Mouse (Mus musculus): ENCODE results near the gene Degs2. TPM values are rescaled to one million over a fixed set of nuclear protein-coding genes. Genes with fewer than 3 reads are reported as not detected.
"Not testable (repeated sequence)": the region's sequence is repeated elsewhere in the genome, so short reads cannot be mapped to it uniquely, and the experiment has no call there.

Degs2 gene
- polyA plus RNA-seq (2012; ENCODE audit: insufficient read depth, insufficient read length, missing spikeins): not detected in 2 replicates

DNA sequence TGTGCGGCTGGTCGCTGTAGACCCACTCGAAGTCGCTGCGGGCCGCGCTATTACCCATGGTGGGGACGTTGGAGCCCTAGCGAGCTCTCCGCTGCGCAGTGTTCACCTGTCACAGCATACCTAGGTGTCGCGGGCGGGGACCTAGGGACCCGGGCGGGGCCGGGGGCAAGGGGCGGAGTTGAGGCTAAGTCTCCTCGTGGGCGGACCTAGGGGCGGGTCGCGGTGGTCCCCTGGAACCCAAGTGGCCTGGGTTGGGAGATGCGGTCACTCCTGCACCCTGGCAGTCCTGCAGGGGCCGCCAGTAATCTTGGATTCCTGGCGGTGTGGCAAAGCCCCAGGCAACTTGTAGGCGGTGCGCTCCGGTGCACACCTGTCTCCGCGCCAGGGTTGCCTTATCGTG lies at the start of gene Degs2:
Degs2 (minus strand) TSS at position 131 of the 400 bp plus-strand sequence.
- Histone ChIP-seq H3K4me3 (ENCODE audit: insufficient read depth, low read depth, low read length) (0 out of 2 replicates have a peak within 1 kb of the TSS, but pooled peaks have one; percentile 24), H3K27ac (replicated peaks; ENCODE audit: low read depth, low read length) (no peak within 1 kb of the TSS), H3K4me1 (ENCODE audit: control insufficient read depth, insufficient read depth, insufficient read length, low read length) (peaks cover 3% of the 10 kb centered on the region; the same call in 1 of the 2 replicates)

DNA sequence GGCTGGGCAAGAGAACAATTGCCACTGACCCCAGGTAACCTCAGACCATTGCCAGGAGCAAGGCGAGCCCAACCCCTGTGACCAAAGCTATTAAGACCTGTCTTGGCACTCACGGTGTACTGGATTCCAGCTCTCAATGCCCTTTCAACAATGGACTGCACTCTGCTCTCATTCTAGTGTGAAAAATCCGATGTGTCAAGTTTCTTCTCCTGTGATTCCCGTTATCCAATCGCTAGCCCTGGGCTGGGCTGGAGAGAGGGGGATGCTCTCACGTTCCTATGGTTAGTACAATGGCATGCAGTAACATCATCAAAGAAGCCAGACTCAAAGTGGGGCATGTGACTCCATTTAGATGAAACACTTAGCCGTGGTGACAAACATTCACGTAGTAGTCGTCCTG lies 49.7 kb upstream of the Degs2 start:
- H3K27ac ChIP-seq (replicated peaks; ENCODE audit: low read depth, low read length): no peak overlapping the region
- H3K4me1 ChIP-seq (ENCODE audit: control insufficient read depth, insufficient read depth, insufficient read length, low read length): no peaks in the 10 kb centered on the region
- no peak overlapping the region for H3K4me3 ChIP-seq (ENCODE audit: insufficient read depth, low read depth, low read length)

DNA sequence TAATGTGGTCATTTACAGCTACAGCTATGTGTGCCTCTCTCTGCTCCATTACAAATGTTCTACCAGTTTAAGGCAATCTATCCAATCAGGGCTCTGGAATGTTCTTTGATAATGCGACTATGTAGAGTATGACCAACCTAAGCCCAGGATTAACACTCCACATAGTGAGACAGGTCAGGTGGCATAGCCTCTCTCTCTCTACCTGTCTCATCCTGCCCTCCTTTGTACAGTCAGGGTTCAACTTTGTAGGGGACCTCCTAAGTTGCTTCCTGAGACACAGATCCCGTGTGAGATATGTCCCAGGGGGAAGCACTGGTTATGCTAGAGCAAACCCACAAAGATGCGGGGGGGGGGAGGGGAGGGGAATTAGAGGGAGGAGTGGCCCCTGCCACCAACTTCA lies 48.1 kb upstream of the Degs2 start:
- H3K27ac ChIP-seq (replicated peaks; ENCODE audit: low read depth, low read length): no peak overlapping the region
- H3K4me1 ChIP-seq (ENCODE audit: control insufficient read depth, insufficient read depth, insufficient read length, low read length): no peaks in the 10 kb centered on the region
- no peak overlapping the region for H3K4me3 ChIP-seq (ENCODE audit: insufficient read depth, low read depth, low read length)

DNA sequence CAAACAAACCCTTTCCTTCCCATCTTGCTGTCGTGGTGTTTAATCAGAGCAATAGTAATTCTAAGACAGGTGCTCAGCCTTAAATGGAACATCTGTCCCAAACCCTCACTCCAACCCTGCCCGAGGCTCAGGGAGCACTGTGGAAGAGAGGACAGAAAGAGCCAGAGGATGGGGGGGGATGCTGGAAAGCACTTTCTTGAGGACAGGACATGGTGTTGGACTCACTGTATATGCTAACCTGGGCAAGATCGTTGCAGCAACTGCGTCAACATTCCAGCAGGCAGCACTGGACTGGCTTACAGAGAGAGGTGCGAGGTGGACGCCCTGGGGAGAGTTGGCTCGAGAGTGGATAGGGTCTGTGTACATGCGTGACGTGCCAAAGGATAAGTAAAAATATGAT lies 47.3 kb upstream of the Degs2 start:
- Histone ChIP-seq H3K4me1 (ENCODE audit: control insufficient read depth, insufficient read depth, insufficient read length, low read length) (no peaks in the 10 kb centered on the region), H3K4me3 (ENCODE audit: insufficient read depth, low read depth, low read length) (no peak overlapping the region), H3K27ac (replicated peaks; ENCODE audit: low read depth, low read length) (no peak overlapping the region)

DNA sequence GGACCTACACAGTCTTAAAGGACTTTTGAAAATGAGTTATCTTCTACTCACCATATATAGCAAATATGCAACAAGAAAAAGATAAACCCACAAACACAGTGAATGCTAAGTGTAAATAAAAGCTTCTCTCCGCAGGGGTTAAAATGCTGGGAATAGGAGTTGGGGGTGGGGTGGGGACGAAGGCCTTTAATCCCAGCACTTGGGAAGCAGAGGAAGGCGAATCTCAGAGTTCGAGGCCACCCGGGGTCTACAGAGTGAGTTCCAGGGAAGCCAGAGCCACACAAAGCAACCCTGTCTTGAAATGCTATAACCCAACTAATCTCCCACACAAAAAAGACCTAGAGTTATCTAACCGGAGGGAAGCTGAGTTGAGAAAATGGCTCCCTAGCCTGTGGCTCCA lies 46.9 kb upstream of the Degs2 start:
- Histone ChIP-seq H3K27ac (replicated peaks; ENCODE audit: low read depth, low read length) (no peak overlapping the region), H3K4me3 (ENCODE audit: insufficient read depth, low read depth, low read length) (no peak overlapping the region), H3K4me1 (ENCODE audit: control insufficient read depth, insufficient read depth, insufficient read length, low read length) (no peaks in the 10 kb centered on the region)

DNA sequence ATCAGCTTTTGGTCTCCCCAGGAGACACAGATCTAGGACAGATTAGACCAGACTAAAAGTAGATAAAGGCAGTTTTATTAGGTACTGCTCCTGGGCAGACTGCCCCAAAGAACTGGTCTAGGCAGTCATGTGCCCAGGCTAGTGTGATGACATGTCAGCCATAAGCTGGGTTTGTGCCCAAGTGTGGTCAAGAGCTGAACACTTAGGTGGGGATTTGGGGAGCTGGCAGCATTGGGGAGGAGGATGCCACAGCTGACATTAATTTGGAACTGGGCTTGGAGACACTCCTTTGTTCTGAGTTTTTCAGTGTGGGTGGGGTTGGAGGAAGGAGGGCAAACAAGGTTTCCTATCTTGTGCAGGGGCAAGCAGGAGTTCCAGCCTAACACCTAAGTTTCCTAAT lies 43.9 kb upstream of the Degs2 start:
- Histone ChIP-seq H3K4me3 (ENCODE audit: insufficient read depth, low read depth, low read length) (no peak overlapping the region), H3K27ac (replicated peaks; ENCODE audit: low read depth, low read length) (no peak overlapping the region), H3K4me1 (ENCODE audit: control insufficient read depth, insufficient read depth, insufficient read length, low read length) (no peaks in the 10 kb centered on the region)

DNA sequence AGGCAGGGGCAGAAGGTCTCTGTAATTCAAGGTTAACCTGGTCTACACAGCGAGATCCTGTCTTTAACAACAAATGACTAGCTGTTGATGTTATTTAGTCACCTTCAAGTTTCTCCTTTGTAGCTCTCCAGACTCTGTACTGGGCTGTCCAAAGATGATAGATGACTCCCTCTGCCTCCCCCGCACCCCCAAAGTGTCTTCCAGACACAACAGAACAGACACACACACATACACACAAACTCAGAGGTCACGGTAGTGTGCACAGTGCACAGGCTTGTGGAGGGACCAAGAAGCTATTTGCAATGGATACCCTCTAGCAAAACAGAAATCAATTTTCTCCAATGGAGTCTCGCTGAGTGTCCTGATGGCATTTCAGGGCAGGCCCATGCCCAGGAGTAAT lies 40.1 kb upstream of the Degs2 start:
- no peak overlapping the region for H3K4me3 ChIP-seq (ENCODE audit: insufficient read depth, low read depth, low read length)
- no peak overlapping the region for H3K27ac ChIP-seq (replicated peaks; ENCODE audit: low read depth, low read length)
- H3K4me1 ChIP-seq (ENCODE audit: control insufficient read depth, insufficient read depth, insufficient read length, low read length): no peaks in the 10 kb centered on the region

DNA sequence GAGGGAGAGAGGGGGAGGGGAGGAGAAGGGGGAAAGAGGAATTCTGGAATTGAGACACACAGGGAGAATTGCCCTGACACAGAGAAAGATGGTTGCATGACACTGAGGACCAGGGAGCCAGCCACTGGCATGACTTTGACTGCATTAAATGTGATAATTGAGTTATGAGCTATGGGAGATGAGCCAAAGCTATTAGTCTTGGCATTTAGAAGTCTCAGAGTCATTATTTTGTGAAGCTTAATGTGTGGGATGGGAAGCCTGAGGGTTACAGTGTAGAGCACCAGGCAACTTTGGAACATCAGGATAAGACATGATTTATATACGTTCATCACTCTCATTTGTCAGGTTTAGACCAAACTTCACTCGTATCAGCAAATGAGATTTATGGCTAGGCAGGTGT lies 39.4 kb upstream of the Degs2 start:
- no peak overlapping the region for H3K27ac ChIP-seq (replicated peaks; ENCODE audit: low read depth, low read length)
- no peak overlapping the region for H3K4me3 ChIP-seq (ENCODE audit: insufficient read depth, low read depth, low read length)
- H3K4me1 ChIP-seq (ENCODE audit: control insufficient read depth, insufficient read depth, insufficient read length, low read length): no peaks in the 10 kb centered on the region

DNA sequence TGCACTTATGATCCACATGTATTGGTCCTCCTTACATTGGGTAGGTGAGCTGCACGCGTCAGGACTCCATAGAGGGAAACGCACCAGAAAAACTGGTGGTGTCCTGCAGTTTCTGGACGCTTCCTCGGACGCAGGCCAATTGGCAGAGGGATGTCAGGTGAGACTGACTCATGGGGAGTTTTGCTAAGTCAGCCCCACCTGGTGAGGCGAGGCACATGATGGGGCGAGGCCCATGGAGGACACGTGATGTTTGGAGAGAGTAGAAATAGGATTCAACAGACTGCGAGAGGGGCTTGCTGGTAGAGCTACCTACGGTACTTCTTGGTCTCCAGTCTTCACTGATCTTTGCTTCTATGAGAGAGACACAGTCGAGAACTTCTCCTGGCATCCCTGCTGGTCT lies 36.6 kb upstream of the Degs2 start:
- Histone ChIP-seq H3K27ac (replicated peaks; ENCODE audit: low read depth, low read length) (no peak overlapping the region), H3K4me1 (ENCODE audit: control insufficient read depth, insufficient read depth, insufficient read length, low read length) (no peaks in the 10 kb centered on the region)

DNA sequence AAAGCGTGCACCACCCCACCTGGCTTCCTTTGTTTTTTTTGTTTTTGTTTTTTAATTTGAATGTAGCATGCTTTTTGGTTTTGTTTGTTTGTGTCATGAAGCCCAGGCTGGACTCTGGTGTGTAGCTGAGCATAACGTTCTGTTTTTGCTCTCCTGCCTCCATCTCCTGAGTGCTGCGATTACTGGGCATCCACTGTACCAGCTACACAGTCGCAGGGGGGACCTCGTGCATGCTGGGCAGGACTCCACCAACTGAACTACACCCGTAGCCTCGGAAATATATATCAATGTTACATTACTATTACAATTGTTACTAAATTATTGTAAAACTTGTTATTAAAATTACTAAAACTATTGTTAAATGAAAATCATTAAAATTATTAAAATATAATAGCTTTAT lies 35.7 kb upstream of the Degs2 start:
- Histone ChIP-seq H3K4me3 (ENCODE audit: insufficient read depth, low read depth, low read length) (no peak overlapping the region), H3K4me1 (ENCODE audit: control insufficient read depth, insufficient read depth, insufficient read length, low read length) (no peaks in the 10 kb centered on the region), H3K27ac (replicated peaks; ENCODE audit: low read depth, low read length) (no peak overlapping the region)

More for the DNA sequence above, 36.6 kb upstream of the Degs2 start:
- no peak overlapping the region for H3K4me3 ChIP-seq (ENCODE audit: insufficient read depth, low read depth, low read length)

DNA sequence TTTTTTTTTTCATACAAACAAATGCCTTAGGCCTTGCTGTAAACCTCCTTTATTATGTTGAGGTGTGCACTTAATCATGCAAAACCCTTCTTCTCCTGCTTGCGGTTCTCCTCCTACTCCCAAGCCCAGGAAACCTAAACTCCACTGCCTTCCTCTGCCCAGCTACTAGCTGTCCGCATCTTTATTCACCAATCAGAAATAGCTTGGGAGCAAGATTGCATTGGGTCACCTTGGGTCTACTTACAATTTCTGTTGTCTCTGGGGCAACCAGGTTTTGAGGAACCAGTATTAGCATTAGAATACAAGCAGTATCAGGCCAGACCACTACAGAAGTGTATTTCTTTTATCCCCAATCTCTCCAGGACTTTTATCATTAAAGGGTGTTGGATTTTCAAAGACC lies 32.3 kb upstream of the Degs2 start:
- no peak overlapping the region for H3K4me3 ChIP-seq (ENCODE audit: insufficient read depth, low read depth, low read length)
- H3K4me1 ChIP-seq (ENCODE audit: control insufficient read depth, insufficient read depth, insufficient read length, low read length): no peaks in the 10 kb centered on the region
- H3K27ac ChIP-seq (replicated peaks; ENCODE audit: low read depth, low read length): no peak overlapping the region

DNA sequence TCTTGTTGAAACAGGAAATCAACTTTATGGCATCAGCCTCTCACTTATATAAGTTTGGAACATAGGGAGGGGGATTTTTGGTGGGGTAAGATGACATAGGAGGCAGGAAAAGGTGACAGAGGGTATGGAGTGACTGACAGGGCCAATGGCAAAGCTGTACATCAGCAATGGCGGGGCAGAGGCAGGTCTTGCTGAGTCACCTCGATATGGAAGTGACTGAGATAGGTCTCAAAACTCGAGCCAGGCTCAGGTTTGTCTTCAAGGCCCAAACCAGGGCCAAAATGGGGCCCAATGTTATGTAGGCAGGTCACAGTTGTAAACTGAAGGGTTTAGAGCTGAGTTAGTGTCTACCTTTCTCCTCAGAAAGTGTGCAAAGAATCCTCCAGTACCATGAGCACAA lies 21.7 kb upstream of the Degs2 start:
- Histone ChIP-seq H3K4me1 (ENCODE audit: control insufficient read depth, insufficient read depth, insufficient read length, low read length) (no peaks in the 10 kb centered on the region), H3K27ac (replicated peaks; ENCODE audit: low read depth, low read length) (no peak overlapping the region)

DNA sequence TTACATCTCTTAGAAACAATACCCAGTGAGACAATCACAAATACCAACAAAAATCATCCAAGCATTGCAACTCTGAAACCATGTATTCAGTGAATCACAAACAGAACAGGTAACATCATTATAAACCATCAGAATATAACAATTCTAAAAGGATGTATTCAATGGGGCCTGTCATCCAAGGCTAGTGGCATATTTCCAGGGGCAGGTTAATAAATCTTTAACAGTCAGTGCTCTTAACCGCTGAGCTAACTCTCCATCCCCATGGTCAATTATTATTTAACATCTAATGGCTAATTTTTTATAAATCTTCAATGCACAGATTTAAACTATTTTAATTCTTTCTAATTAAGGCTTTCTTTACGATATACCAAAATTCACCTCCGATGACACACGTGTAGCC lies 20.3 kb upstream of the Degs2 start:
- no peak overlapping the region for H3K27ac ChIP-seq (replicated peaks; ENCODE audit: low read depth, low read length)
- no peak overlapping the region for H3K4me3 ChIP-seq (ENCODE audit: insufficient read depth, low read depth, low read length)
- no peaks in the 10 kb centered on the region for H3K4me1 ChIP-seq (ENCODE audit: control insufficient read depth, insufficient read depth, insufficient read length, low read length)

More for the DNA sequence above, 21.7 kb upstream of the Degs2 start:
- no peak overlapping the region for H3K4me3 ChIP-seq (ENCODE audit: insufficient read depth, low read depth, low read length)

DNA sequence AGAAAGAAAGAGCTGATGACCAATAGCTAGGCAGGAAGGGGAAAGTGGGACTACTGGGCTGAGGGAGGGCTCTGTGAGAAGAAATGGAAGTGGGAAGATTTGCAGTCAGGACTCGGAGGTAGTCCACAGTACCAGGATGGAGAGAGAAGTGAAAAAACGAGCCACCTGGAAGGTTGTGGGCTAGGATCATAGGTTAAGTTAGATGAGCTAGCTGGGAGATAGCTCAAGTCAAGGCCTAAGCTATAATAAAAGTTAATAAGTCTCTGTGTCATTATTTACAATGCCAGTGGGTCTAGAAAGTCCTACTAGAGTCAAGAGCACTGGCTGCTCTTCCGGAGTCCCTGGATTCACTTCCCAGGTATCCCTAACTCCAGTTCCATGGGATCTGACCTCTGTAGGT lies 16.4 kb upstream of the Degs2 start:
- Histone ChIP-seq H3K4me1 (ENCODE audit: control insufficient read depth, insufficient read depth, insufficient read length, low read length) (no peaks in the 10 kb centered on the region), H3K27ac (replicated peaks; ENCODE audit: low read depth, low read length) (no peak overlapping the region), H3K4me3 (ENCODE audit: insufficient read depth, low read depth, low read length) (no peak overlapping the region)

DNA sequence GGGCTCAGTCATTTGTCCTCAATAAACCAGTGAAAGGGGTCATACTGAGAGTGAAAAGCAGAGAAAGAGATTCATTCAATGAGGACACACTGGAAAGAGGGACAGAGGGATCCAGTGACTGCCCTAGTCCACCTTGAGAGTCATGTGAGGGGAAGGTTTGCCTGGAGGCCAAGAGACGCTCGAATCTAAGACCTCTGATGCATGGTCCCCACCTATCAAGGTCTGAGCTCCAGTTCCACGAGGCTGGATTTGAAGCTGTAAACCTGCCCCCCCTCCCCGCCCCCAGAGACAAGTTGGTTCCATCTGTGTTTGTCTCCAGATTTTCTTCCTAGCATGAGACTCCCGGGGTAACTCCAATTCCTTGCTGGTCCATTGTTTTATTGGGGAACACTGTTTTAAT lies 13.7 kb upstream of the Degs2 start:
- H3K4me1 ChIP-seq (ENCODE audit: control insufficient read depth, insufficient read depth, insufficient read length, low read length): peaks cover 3% of the 10 kb centered on the region; the same call in 1 of the 2 replicates
- H3K4me3 ChIP-seq (ENCODE audit: insufficient read depth, low read depth, low read length): no peak overlapping the region
- no peak overlapping the region for H3K27ac ChIP-seq (replicated peaks; ENCODE audit: low read depth, low read length)

DNA sequence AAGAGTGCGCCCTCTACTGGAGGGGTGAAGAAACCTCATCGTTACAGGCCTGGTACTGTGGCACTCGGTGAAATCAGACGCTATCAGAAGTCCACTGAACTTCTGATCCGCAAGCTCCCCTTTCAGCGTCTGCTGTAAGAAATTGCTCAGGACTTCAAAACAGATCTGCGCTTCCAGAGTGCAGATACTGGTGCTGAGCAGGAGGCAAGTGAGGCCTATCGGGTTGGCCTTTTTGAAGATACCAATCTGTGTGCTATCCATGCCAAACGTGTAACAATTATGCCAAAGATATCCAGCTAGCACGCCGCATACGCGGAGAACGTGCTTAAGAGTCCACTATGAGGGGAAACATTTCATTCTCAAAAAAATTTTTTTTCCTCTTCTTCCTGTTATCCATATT lies 11.9 kb upstream of the Degs2 start:
- H3K27ac ChIP-seq (replicated peaks; ENCODE audit: low read depth, low read length); H3K4me3 ChIP-seq (ENCODE audit: insufficient read depth, low read depth, low read length); H3K4me1 ChIP-seq (ENCODE audit: control insufficient read depth, insufficient read depth, insufficient read length, low read length): not testable (repeated sequence)

DNA sequence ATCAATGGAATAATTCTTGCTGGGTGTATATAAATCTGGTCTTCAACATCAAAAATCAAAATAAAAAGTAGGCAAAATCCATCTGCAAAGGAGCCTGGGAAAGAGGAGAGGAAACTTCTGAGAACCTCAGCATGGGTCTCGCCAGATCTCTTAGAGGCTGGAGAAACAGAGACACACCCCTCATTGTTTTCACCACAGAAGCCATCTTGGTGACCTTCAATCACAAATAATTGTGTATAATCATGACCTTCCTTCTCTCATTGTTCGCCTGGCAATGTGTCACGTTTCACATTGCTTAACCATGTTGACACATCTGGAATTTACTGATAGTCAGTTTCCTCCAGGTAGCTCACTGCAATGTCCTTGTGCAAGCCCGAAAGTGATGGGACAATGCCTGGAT lies 10.4 kb upstream of the Degs2 start:
- no peak overlapping the region for H3K4me3 ChIP-seq (ENCODE audit: insufficient read depth, low read depth, low read length)
- H3K27ac ChIP-seq (replicated peaks; ENCODE audit: low read depth, low read length): 0 out of 2 replicates have a peak overlapping the region, but pooled peaks have one; percentile 5
- peaks cover 3% of the 10 kb centered on the region; the same call in 1 of the 2 replicates for H3K4me1 ChIP-seq (ENCODE audit: control insufficient read depth, insufficient read depth, insufficient read length, low read length)

Measured in brown adipose tissue, adult 24 weeks (tissue).